Mouse (Mus musculus) heart, embryonic 12.5 days (tissue): ENCODE measurements around the gene Odf3l2. TPM values are rescaled to one million over a fixed set of nuclear protein-coding genes. Genes with fewer than 3 reads are reported as not detected.

Experiments
- ATAC-seq: fragments of 200-750 bp; cut with Nextera tagmentation; 2 replicates; pipeline ENCODE4 v1.8.0; 2017; ENCODE audit warnings: moderate TSS enrichment, moderate library complexity; ENCODE audit not compliant: insufficient number of reproducible peaks, low FRiP score
- H3K27ac ChIP-seq: fragments of 300-500 bp; sonication (generic); 2 replicates; pipeline ENCODE4 v1.5.1; 2016; ENCODE audit warnings: mild to moderate bottlenecking, moderate library complexity; ENCODE audit not compliant: poor library complexity, severe bottlenecking
- H3K27me3 ChIP-seq: fragments of 300-500 bp; sonication (generic); replicated peaks from 2 replicates; pipeline ENCODE4 v1.6.1; 2016; ENCODE audit warnings: mild to moderate bottlenecking, moderate library complexity
- H3K36me3 ChIP-seq: fragments of 300-500 bp; sonication (generic); 2 replicates; pipeline ENCODE4 v1.6.1; 2016; ENCODE audit warnings: mild to moderate bottlenecking, moderate library complexity
- H3K4me1 ChIP-seq: fragments of 300-500 bp; sonication (generic); replicated peaks from 2 replicates; pipeline ENCODE4 v1.6.1; 2016; ENCODE audit warnings: mild to moderate bottlenecking
- H3K4me2 ChIP-seq: fragments of 300-500 bp; sonication (generic); 2 replicates; pipeline ENCODE4 v1.6.1; 2016; ENCODE audit warnings: mild to moderate bottlenecking, moderate library complexity
- H3K4me3 ChIP-seq: fragments of 300-500 bp; sonication (generic); 2 replicates; pipeline ENCODE4 v1.5.1; 2016; ENCODE audit warnings: mild to moderate bottlenecking
- H3K9ac ChIP-seq: fragments of 300-500 bp; sonication (generic); 2 replicates; pipeline ENCODE4 v1.6.1; 2016; ENCODE audit warnings: mild to moderate bottlenecking, moderate library complexity
- H3K9me3 ChIP-seq: fragments of 300-500 bp; sonication (generic); replicated peaks from 2 replicates; pipeline ENCODE4 v1.6.1; 2016; ENCODE audit warnings: mild to moderate bottlenecking, moderate library complexity
- WGBS: fragments of 180-500 bp; shearing (Covaris S2); methylation state at CpG from one replicate; pipeline ENCODE4 v1.1.7; 2016; 5-methylcytosine and 5-hydroxymethylcytosine counted together
- polyA plus RNA-seq: library from polyadenylated mRNA; unstranded; fragments of >200 nt; fragmentation: Nextera tagmentation; extraction: Ambion mirVana; gene quantifications from 2 replicates; pipeline ENCODE4 v1.2.1, GENCODE M21; 2016

Gene Odf3l2
- not detected in 2 replicates for polyA plus RNA-seq

- H3K9me3 ChIP-seq, result no peaks in the 10 kb centered on the region
- 71% methylated on average over 8 of the region's 8 CpGs for WGBS
- no peak within 1 kb of the TSS for H3K9ac ChIP-seq
- H3K4me2 ChIP-seq, result no peak within 1 kb of the TSS
- H3K27me3 ChIP-seq, result peaks cover 14% of the 10 kb centered on the region; the same call in 1 of the 2 replicates
- no peak within 1 kb of the TSS for H3K4me3 ChIP-seq
- H3K4me1 ChIP-seq, result no peaks in the 10 kb centered on the region
- no peaks in the 10 kb centered on the region for H3K36me3 ChIP-seq
- ATAC-seq, result no peak
- no peak within 1 kb of the TSS for H3K27ac ChIP-seq
These were observed at the start of gene Odf3l2 for GRCm38 (mm10) chr10:79645711-79646110. TSS of gene Odf3l2 (minus strand) at chr10:79645738.

- no peak for ATAC-seq
- Histone ChIP-seq H3K27me3 (no peaks in the 10 kb centered on the region), H3K9ac (0 out of 2 replicates have a peak overlapping the region, but pooled peaks have one; percentile 10), H3K36me3 (peaks cover 4% of the 10 kb centered on the region), H3K4me2 (no peak overlapping the region), H3K4me3 (no peak overlapping the region), H3K4me1 (peaks cover 21% of the 10 kb centered on the region), H3K9me3 (peaks cover 4% of the 10 kb centered on the region), H3K27ac (no peak overlapping the region)
- WGBS, result 81% methylated on average over 6 of the region's 6 CpGs
These were observed 48.8 kb upstream of the Odf3l2 start for GRCm38 (mm10) chr10:79694379-79694655.

- Histone ChIP-seq H3K27ac (no peak overlapping the region), H3K9me3 (peaks cover 4% of the 10 kb centered on the region), H3K27me3 (no peaks in the 10 kb centered on the region), H3K4me1 (peaks cover 21% of the 10 kb centered on the region), H3K4me2 (no peak overlapping the region), H3K9ac (no peak overlapping the region), H3K4me3 (no peak overlapping the region), H3K36me3 (peaks cover 9% of the 10 kb centered on the region)
- WGBS, result 69% methylated on average over 12 of the region's 12 CpGs
- no peak for ATAC-seq
These were observed 48.2 kb upstream of the Odf3l2 start for GRCm38 (mm10) chr10:79693580-79694378.

GRCm38 (mm10) chr10:79691986-79692548, 46.5 kb upstream of the Odf3l2 start:
- Histone ChIP-seq H3K4me2 (no peak overlapping the region), H3K9me3 (peaks cover 4% of the 10 kb centered on the region), H3K36me3 (peaks cover 27% of the 10 kb centered on the region), H3K9ac (no peak overlapping the region), H3K27me3 (no peaks in the 10 kb centered on the region), H3K4me3 (no peak overlapping the region), H3K4me1 (peaks cover 28% of the 10 kb centered on the region), H3K27ac (no peak overlapping the region)
- no peak for ATAC-seq
- WGBS, result 96% methylated on average over 2 of the region's 2 CpGs

GRCm38 (mm10) chr10:79689178-79689577, 43.6 kb upstream of the Odf3l2 start:
- H3K9me3 ChIP-seq, result peaks cover 4% of the 10 kb centered on the region
- peaks cover 34% of the 10 kb centered on the region for H3K4me1 ChIP-seq
- H3K4me2 ChIP-seq, result no peak overlapping the region
- H3K4me3 ChIP-seq, result no peak overlapping the region
- 78% methylated on average over 3 of the region's 3 CpGs for WGBS
- H3K9ac ChIP-seq, result no peak overlapping the region
- H3K36me3 ChIP-seq, result peaks cover 55% of the 10 kb centered on the region
- ATAC-seq, result no peak
- H3K27me3 ChIP-seq, result no peaks in the 10 kb centered on the region
- H3K27ac ChIP-seq, result no peak overlapping the region

- H3K4me3 ChIP-seq, result no peak within 1 kb of the TSS
- no peak within 1 kb of the TSS for H3K4me2 ChIP-seq
- peaks cover 38% of the 10 kb centered on the region for H3K4me1 ChIP-seq
- 79% methylated on average over 4 of the region's 4 CpGs for WGBS
- H3K9ac ChIP-seq, result no peak within 1 kb of the TSS
- no peak for ATAC-seq
- no peaks in the 10 kb centered on the region for H3K27me3 ChIP-seq
- peaks cover 4% of the 10 kb centered on the region for H3K9me3 ChIP-seq
- H3K36me3 ChIP-seq, result peaks cover 60% of the 10 kb centered on the region
- no peak within 1 kb of the TSS for H3K27ac ChIP-seq
These were observed 43.2 kb upstream of the Odf3l2 start, which contains the start of gene Gzmm for GRCm38 (mm10) chr10:79688720-79689119. TSS of gene Gzmm (plus strand) at chr10:79689020.

GRCm38 (mm10) chr10:79687513-79687912, 42.0 kb upstream of the Odf3l2 start:
- ATAC-seq, result no peak
- H3K4me2 ChIP-seq, result no peak overlapping the region
- no peak overlapping the region for H3K4me3 ChIP-seq
- peaks cover 62% of the 10 kb centered on the region for H3K36me3 ChIP-seq
- 98% methylated on average over 6 of the region's 6 CpGs for WGBS
- H3K27me3 ChIP-seq, result no peaks in the 10 kb centered on the region
- H3K27ac ChIP-seq, result peak overlapping the region; percentile 81; the same call in 1 of the 2 replicates
- H3K9me3 ChIP-seq, result peaks cover 4% of the 10 kb centered on the region
- peaks cover 47% of the 10 kb centered on the region for H3K4me1 ChIP-seq
- H3K9ac ChIP-seq, result no peak overlapping the region

- Histone ChIP-seq H3K9me3 (no peaks in the 10 kb centered on the region), H3K9ac (peak overlapping the region; percentile 45), H3K4me1 (peaks cover 47% of the 10 kb centered on the region), H3K27ac (peak overlapping the region; percentile 81), H3K27me3 (no peaks in the 10 kb centered on the region), H3K4me3 (no peak overlapping the region), H3K4me2 (peak overlapping the region; percentile 8), H3K36me3 (peaks cover 59% of the 10 kb centered on the region)
- no peak for ATAC-seq
- WGBS, result 58% methylated on average over 1 of the region's 1 CpGs
These were observed 41.2 kb upstream of the Odf3l2 start for GRCm38 (mm10) chr10:79686691-79687090.

- no peak for ATAC-seq
- H3K9me3 ChIP-seq, result no peaks in the 10 kb centered on the region
- no peaks in the 10 kb centered on the region for H3K27me3 ChIP-seq
- peaks cover 59% of the 10 kb centered on the region for H3K36me3 ChIP-seq
- H3K9ac ChIP-seq, result peak overlapping the region; percentile 45
- H3K4me3 ChIP-seq, result no peak overlapping the region
- H3K4me2 ChIP-seq, result no peak overlapping the region
- peak overlapping the region; percentile 81 for H3K27ac ChIP-seq
- WGBS, result 72% methylated on average over 2 of the region's 2 CpGs
- H3K4me1 ChIP-seq, result peaks cover 48% of the 10 kb centered on the region
These were observed 40.7 kb upstream of the Odf3l2 start for GRCm38 (mm10) chr10:79686219-79686618.

GRCm38 (mm10) chr10:79684770-79685600, 39.4 kb upstream of the Odf3l2 start:
- 93% methylated on average over 25 of the region's 25 CpGs for WGBS
- H3K9ac ChIP-seq, result 0 out of 2 replicates have a peak overlapping the region, but pooled peaks have one; percentile 88
- H3K4me2 ChIP-seq, result 0 out of 2 replicates have a peak overlapping the region, but pooled peaks have one; percentile 92
- no peaks in the 10 kb centered on the region for H3K9me3 ChIP-seq
- H3K27ac ChIP-seq, result peak overlapping the region; percentile 50; the same call in 1 of the 2 replicates
- peaks cover 54% of the 10 kb centered on the region for H3K4me1 ChIP-seq
- no peak for ATAC-seq
- no peak overlapping the region for H3K4me3 ChIP-seq
- H3K36me3 ChIP-seq, result peaks cover 59% of the 10 kb centered on the region
- H3K27me3 ChIP-seq, result no peaks in the 10 kb centered on the region
